Mouse (Mus musculus): ENCODE data around the gene Spam1. TPM values are rescaled to one million over a fixed set of nuclear protein-coding genes. Genes with fewer than 3 reads are reported as not detected.

The Spam1 gene
- total RNA-seq (2023), result not detected

DNA sequence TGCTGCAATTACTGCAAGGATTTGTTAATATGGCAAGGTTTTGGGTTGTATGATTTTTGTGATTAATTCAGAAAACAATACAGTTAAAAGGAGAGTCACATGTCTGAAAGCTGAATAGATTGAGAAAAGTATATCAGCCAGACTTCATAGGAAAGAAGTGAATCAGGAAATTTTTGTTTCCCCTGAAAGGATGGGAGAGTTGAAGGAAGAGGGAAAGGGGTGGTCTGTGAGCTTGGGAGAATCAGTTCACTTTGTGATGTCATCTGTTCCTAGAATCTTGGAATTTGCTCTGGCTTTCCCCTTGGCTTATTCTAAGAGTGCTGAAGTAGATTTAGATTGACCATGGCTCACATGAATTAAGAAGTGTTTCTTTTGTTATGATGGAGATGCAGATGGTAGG lies at the start of gene Spam1:
Spam1 (plus strand) TSS at position 301 of the 400 bp plus-strand sequence.

DNA sequence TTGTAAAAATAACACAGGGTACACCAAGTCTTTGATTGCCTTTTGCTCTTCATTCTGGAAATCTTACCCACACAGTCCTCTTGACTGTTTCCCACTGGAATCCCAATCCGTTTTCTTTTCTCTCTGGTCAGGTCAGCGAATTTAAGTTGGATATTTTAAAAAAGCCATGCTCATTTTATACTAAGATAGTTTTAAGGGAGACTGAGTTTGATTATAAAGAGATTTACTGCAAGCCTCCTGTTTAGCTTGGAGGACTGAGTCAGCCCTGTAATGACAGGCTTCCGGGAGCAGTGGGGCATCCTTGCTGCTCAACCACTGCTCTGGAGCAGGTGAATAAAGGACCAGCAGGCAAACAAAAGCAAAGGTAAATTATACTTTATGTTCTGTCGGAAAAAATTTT lies 43.0 kb upstream of the Spam1 start, which contains the start of gene Hyal4:
Hyal4 (plus strand) TSS at position 301 of the 400 bp plus-strand sequence.

Other genes starting within 250 kb of the Spam1 start
- not detected for gene Lmod2, start 193.4 kb upstream of the Spam1 start, total RNA-seq (2023)
- 10 to 100 TPM; 25.2 to 25.5 TPM for gene Wasl, start 126.2 kb upstream of the Spam1 start, total RNA-seq (2023)
- not detected for gene Hyal6, start 57.9 kb upstream of the Spam1 start, total RNA-seq (2023)
- not detected for gene Hyal4, start 42.9 kb upstream of the Spam1 start, total RNA-seq (2023)
- not detected for gene Hyal5, start 66.8 kb downstream of the Spam1 start, total RNA-seq (2023)
- gene Tmem229a, start 165.1 kb downstream of the Spam1 start, total RNA-seq (2023), result under 1 TPM; 0.22 to 0.78 TPM

Measured in neutrophil, adult 59 days (primary cell).